Mouse (Mus musculus): ENCODE results near the gene Pygb.

- TF ChIP-seq POLR2A (IDR thresholded peaks at IDR 0.05; ENCODE audit: insufficient read depth, low read depth, low read length) (no peak), EP300 (IDR thresholded peaks at IDR 0.05; ENCODE audit: insufficient read depth, low read depth, low read length) (no peak), CTCF (IDR thresholded peaks at IDR 0.05) (no peak)
These were observed 68.7 kb downstream of the Pygb start for GRCm38 (mm10) chr2:150855186-150855585.

Data from heart, adult 2 months (tissue).